Mouse (Mus musculus) kidney, adult 2 months (tissue): Measurements from ENCODE around the gene Ift43. TPM values are rescaled to one million over a fixed set of nuclear protein-coding genes. Genes with fewer than 3 reads are reported as not detected.

Experiments
- DNase-seq: peaks from one replicate; pipeline ENCODE4 v3.0.0; 2021
- H3K27ac ChIP-seq: fragments of 200-500 bp; 2 replicates; pipeline ENCODE4 v1.5.1; 2012; ENCODE audit warnings: low read depth, low read length, control low read depth, inconsistent platforms; ENCODE audit not compliant: insufficient read depth
- H3K27me3 ChIP-seq: fragments of 200-500 bp; replicated peaks from 2 replicates; pipeline ENCODE4 v1.6.1; 2012; ENCODE audit warnings: mild to moderate bottlenecking, moderate library complexity, low read length, inconsistent platforms; ENCODE audit not compliant: control insufficient read depth, insufficient read depth
- H3K36me3 ChIP-seq: fragments of 200-500 bp; 2 replicates; pipeline ENCODE4 v1.6.1; 2012; ENCODE audit warnings: mild to moderate bottlenecking, moderate library complexity, low read length, inconsistent platforms; ENCODE audit not compliant: control insufficient read depth, insufficient read depth
- H3K4me1 ChIP-seq: fragments of 200-500 bp; 2 replicates; pipeline ENCODE4 v1.6.1; 2011; ENCODE audit warnings: low read length; ENCODE audit not compliant: control insufficient read depth, insufficient read depth
- H3K4me3 ChIP-seq: fragments of 200-500 bp; 2 replicates; pipeline ENCODE4 v1.5.1; 2011; ENCODE audit warnings: mild to moderate bottlenecking, low read depth, low read length, control low read depth; ENCODE audit not compliant: insufficient read depth
- CTCF ChIP-seq: fragments of 200-500 bp; conservative IDR thresholded peaks from 2 replicates; pipeline ENCODE4 v1.5.1; 2011; ENCODE audit warnings: low read depth, mild to moderate bottlenecking, control low read depth, low read length, moderate library complexity, mixed read lengths; ENCODE audit not compliant: insufficient read depth, insufficient read length
- POLR2A ChIP-seq: fragments of 200-500 bp; IDR thresholded peaks from one replicate; pipeline ENCODE4 v1.6.1; 2011; ENCODE audit warnings: low read depth, low read length, control low read depth
- WGBS: fragments of 180-500 bp; shearing (Covaris S2); methylation state at CpG from one replicate; pipeline ENCODE4 v1.1.7; 2018; 5-methylcytosine and 5-hydroxymethylcytosine counted together
- polyA plus RNA-seq: library from polyadenylated mRNA; depleted of rRNA; stranded (reverse); fragments of >200 nt; gene quantifications from 2 replicates; pipeline ENCODE4 v1.2.3, GENCODE M21; 2012

Ift43 gene
- polyA plus RNA-seq, 1 experiment = 27.3 TPM

- no peak for DNase-seq
- no peaks in the 10 kb centered on the region for H3K27me3 ChIP-seq
- H3K27ac ChIP-seq = no peak overlapping the region
- no peaks in the 10 kb centered on the region for H3K36me3 ChIP-seq
- 59% methylated on average over 5 of the region's 5 CpGs for WGBS
- no peak overlapping the region for H3K4me3 ChIP-seq
- TF ChIP-seq POLR2A = no peak
- TF ChIP-seq CTCF = no peak
- no peaks in the 10 kb centered on the region for H3K4me1 ChIP-seq
These were observed 86.9 kb downstream of the Ift43 start for GRCm38 (mm10) chr12:86169195-86169594.

GRCm38 (mm10) chr12:86173314-86173713, 91.0 kb downstream of the Ift43 start:
- no peak for TF ChIP-seq CTCF
- no peak for TF ChIP-seq POLR2A
- H3K27ac ChIP-seq = no peak overlapping the region
- 46% methylated on average over 6 of the region's 6 CpGs for WGBS

DNA sequence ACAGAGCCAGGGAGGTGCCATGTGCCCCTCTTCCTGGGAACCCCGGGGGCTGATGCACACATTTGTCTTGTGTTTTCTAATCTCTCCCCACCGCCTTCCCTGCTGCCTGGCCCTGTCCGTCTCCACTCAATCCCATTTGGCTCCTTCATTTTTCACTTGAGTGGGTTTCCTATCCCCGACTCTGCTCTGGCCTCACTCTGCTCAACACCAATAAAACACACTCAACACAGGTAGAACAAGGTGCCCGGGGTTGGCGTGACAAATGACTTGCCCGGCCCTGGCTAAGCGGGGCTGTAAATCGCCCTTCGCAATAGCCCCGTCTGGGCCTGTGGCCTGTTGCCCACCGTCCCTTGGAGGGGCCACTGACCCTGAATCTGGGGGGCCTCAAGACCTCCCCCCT, 92.0 kb downstream of the Ift43 start:
- 52% methylated on average over 12 of the region's 12 CpGs for WGBS
- no peaks in the 10 kb centered on the region for H3K27me3 ChIP-seq
- no peak overlapping the region for H3K4me3 ChIP-seq
- DNase-seq = no peak
- TF ChIP-seq CTCF (no peak), POLR2A (no peak)
- H3K27ac ChIP-seq = no peak overlapping the region
- no peaks in the 10 kb centered on the region for H3K36me3 ChIP-seq
- no peaks in the 10 kb centered on the region for H3K4me1 ChIP-seq

More at GRCm38 (mm10) chr12:86173314-86173713, 91.0 kb downstream of the Ift43 start:
- Histone ChIP-seq H3K4me3 (no peak overlapping the region), H3K4me1 (no peaks in the 10 kb centered on the region), H3K36me3 (no peaks in the 10 kb centered on the region), H3K27me3 (no peaks in the 10 kb centered on the region)
- DNase-seq = no peak

- H3K4me3 ChIP-seq = no peak overlapping the region
- H3K4me1 ChIP-seq = no peaks in the 10 kb centered on the region
- 21% methylated on average over 12 of the region's 12 CpGs for WGBS
- H3K36me3 ChIP-seq = no peaks in the 10 kb centered on the region
- H3K27me3 ChIP-seq = no peaks in the 10 kb centered on the region
- no peak overlapping the region for H3K27ac ChIP-seq
- no peak for DNase-seq
- TF ChIP-seq CTCF (no peak), POLR2A (no peak)
These were observed 93.2 kb downstream of the Ift43 start for GRCm38 (mm10) chr12:86175476-86175942.

DNA sequence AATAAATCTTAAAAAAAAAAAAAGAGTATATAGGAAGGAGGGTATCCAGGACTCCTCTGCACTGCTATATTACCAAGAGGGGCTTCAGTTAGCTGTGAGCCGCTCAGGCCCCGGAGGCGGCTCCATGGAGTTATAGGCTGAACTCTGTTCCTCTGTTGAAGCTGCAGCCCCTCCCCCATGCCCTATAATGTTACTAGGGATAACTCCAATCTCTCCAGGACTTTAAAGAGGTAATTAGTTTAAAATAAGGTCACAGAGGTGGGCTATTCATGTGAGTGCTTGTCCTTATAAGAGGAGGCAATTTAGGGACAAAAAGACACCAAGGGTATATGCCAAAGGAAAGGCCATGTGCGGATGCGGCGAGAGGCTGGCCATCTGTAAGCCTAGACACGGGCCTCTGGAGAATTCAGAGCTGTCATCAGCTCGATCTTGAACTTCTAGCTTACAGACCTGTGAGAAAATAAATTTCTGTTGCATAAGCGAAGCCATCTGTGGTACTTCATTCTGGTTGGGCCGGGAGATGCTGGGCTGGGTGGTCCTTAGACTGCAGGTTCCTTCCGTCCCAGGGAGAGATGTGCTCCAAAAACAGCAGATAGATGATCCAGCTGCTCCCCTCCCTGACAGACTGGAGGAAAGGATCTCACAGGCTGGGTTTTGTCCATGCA, 94.5 kb downstream of the Ift43 start:
- Histone ChIP-seq H3K4me1 (no peaks in the 10 kb centered on the region), H3K36me3 (no peaks in the 10 kb centered on the region), H3K27me3 (no peaks in the 10 kb centered on the region), H3K27ac (no peak overlapping the region), H3K4me3 (no peak overlapping the region)
- TF ChIP-seq CTCF (no peak), POLR2A (no peak)
- 81% methylated on average over 11 of the region's 11 CpGs for WGBS
- no peak for DNase-seq

DNA sequence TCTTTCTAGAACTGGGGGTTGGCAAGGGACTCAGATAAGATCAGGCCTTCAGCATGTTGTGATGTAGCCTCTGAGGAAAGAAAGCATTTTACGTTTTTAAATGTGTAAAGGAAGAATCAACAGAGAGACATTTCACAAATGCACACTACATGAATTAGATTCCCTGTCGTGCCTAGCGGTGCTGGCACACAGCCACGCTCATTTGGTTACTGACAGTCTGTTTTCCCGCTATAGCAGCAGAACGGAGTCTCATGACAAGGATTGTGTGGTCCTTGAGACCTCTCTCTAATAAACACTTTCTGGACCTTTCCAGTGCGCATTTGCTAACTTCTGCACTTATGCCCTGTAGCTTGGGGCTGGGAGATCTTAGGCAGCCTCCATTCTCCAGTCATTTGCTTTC, 96.9 kb downstream of the Ift43 start:
- 69% methylated on average over 7 of the region's 7 CpGs for WGBS
- TF ChIP-seq POLR2A (no peak), CTCF (no peak)
- Histone ChIP-seq H3K27ac (no peak overlapping the region), H3K4me3 (no peak overlapping the region), H3K4me1 (no peaks in the 10 kb centered on the region), H3K36me3 (no peaks in the 10 kb centered on the region), H3K27me3 (no peaks in the 10 kb centered on the region)
- DNase-seq = no peak

- WGBS = 29% methylated on average over 8 of the region's 8 CpGs
- no peak for TF ChIP-seq CTCF
- no peak for TF ChIP-seq POLR2A
- DNase-seq = no peak
- Histone ChIP-seq H3K36me3 (no peaks in the 10 kb centered on the region), H3K4me1 (no peaks in the 10 kb centered on the region), H3K4me3 (no peak overlapping the region), H3K27me3 (no peaks in the 10 kb centered on the region), H3K27ac (no peak overlapping the region)
These were observed 99.0 kb downstream of the Ift43 start for GRCm38 (mm10) chr12:86181320-86181751.
